Mouse (Mus musculus): Measurements from ENCODE around the gene Pbx3.

The Pbx3 gene

DNA sequence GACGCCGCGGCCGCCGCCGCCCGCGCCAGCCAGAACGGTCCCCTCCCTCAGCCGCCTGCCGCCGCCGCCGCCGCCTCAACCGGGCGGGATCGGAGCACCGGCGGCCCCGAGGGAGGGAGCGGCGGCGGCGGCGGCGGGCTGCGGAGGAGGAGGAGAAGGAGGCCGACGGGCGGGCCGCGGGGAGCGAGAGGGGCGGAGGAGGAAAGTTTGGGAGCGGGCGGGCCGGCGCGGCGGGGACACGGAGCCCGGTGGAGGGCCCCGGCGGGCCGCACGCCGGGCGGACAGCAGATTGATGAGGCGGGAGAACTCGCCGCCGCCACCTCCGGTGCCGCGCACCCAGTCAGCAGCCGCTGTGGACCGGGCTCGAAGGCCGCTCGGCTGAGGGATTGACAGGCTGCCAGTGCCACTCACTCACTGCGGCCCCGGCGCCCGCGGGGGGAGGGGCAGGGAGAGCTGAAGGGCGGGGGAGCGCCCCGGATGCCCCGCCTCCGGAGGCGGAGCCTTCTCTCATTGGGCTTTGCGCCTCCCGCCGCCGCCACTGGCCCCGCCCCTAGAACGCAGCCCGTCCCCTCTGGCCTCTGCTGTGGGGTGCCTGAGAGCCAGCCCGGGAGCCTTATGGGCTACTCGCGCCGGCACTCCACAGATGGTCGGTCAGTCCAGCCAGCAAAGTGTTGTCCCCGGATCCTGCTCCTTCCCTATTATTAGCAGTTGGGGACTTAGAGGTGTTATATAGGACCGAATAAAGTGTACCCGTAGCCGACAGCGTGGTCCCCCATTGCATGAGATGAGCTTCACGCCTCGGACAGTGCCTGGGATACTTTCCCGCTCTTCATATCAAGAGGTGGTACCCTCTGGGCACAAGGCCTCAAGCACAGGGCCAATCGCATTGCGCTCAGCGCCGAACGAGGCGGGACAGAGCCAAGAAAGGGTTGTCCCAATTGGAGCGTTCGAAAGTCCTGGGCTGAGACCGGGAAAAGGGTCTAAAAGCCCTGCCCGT lies at the start of gene Pbx3:
Gene Pbx3 (minus strand): TSS at position 838 of the 997 bp plus-strand sequence.
- peak; percentile 84 for DNase-seq (ENCODE audit: low spot score)

DNA sequence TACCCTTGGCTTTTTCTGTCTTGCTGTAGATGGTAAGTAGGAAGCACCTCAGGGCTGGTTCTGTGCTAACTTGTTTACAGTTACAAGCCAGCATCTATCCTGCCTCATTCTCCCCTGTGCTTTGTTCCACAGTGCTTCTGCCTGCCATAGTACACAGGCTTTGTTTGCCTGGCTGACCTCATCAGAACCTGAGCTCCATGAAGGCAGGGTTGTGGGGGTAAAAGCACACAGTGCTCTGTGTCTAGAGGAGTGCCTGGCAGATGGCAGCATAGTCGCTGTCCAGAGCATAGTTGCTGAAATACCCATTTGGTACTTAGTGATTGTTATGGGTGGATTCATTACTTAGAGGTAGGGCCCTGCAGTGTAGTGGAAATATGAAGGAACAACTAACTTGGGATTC lies 47.3 kb upstream of the Pbx3 start:
- DNase-seq (ENCODE audit: low spot score): no peak

DNA sequence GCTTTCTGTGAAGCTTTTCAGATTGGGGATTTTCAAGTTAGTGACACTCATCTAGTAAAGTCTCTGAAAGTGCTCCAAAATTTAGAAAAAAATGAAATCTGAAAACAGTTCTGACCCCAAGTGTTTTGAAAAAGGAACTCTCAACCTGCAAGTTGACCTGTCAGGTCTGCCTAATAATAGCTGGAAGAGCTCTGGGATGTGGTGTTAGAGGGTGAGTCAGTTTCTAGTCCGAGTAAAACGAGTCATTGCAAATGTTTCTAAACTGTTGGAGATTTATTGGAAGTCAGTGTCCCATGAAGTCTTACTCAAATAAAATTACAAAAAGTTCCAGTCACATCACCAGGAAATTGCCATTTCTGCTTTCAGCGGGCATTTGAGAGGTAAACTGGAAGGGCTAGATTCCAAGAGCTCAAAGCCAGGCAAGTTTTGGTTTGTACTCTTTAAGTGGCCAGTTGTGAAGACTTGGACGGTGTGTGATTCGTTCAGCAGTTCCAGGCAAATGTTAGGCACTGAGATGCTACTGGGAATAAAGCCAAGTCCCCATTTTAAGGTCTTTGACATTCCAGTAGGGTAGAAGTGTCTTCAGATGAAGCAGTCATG lies 36.9 kb upstream of the Pbx3 start:
- DNase-seq (ENCODE audit: low spot score): no peak

DNA sequence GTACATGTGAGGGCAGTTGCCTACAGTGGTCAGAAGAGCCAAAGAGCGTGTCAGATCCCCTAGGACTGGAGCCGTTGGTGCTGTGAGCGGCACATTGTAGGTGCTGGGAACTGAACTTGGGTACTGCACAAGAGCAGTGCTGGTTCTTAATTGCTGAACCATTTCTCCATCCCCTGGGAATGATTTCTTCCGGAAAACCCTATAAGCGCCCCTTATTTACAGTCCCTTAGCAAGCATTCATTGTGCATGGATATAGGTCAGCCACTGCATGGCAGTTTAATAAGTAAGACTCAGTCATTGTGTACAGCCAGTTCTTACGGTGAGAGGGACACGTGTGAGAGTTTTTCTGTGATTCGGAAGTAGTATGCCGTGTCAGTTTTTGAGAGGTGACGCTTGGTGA lies 35.4 kb upstream of the Pbx3 start:
- no peak for DNase-seq (ENCODE audit: low spot score)

DNA sequence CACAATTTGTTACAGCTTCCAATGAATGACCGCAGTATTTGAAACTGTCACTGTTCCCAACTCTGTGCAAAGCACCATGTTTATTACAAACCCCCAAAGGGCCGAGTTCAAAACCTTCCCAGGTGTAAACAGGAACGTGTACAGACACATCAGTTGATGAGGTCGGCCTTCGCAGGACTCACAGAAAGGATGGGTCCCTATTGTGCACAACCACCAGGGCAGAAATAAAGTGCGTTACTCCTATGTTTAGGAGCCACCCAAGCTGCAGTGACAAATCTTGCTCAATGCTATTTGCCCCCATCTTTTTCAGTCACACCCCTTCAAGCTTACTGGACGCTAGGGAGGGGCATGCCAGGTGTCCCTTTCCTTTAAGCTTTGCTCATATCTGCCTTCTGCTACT lies 34.7 kb upstream of the Pbx3 start:
- no peak for DNase-seq (ENCODE audit: low spot score)

DNA sequence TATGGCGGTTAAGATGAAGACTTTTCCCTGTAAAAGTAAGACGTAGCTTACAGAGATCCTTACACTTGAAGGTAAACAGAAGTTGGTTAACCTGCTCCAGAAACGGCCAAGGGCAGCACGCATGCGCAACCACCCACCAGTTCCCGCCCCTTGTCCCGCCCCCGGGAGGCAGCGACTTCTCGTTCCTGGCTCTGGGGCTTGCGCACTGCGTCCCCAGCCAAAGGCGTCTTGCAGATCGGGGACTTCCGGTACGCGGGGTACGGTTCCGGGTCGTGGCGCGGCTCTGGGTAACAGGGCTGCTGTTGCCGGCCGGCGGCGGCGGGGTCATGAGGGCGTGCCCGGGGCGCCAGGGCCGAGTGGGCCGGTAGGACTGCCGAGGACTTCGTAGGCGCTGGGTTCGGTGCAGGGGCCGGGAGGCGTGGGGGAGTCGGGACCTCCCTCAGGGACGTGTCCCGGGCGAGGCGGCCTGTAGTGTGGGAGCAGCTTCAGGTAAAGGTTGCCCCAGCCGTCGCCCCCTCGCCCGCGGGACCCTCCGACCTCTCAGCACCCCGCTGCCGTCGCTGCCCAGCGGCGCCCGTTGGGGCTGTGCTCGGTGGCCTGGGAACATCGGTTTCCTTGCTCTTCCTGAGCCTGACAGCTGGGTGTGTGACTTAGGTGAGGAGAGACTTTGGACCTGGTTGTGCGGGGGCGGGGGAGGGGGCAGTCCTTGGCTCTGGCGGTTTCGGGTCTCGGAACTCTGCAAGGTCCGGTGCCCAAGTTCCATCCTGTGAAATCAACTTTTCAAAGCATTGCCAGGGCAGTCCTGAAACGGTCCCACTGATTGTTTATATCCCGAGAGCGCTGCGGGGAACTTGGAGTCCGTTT lies 33.9 kb upstream of the Pbx3 start, which contains the start of gene Mapkap1:
Gene Mapkap1 (plus strand): TSS at position 171 of the 864 bp plus-strand sequence.
- peak; percentile 89 for DNase-seq (ENCODE audit: low spot score)

DNA sequence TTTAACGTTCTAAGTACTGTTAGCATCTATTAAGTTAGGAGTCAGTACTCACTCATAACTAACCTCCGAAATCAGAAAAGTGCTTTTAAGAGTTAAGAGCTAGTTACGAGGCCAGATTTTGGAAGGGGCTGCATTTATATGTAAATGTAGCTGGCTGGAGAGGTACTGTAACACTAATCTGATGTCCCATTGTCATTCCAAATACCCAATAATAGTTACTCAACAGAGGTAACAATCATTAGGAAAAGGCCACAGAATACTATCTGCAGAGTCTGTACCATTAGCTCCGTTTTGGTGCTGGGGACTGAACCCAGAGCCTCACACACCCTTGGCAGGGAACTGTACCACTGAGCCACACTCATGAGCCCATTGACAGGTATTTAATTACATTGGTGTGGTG lies 26.6 kb upstream of the Pbx3 start:
- DNase-seq (ENCODE audit: low spot score): no peak

DNA sequence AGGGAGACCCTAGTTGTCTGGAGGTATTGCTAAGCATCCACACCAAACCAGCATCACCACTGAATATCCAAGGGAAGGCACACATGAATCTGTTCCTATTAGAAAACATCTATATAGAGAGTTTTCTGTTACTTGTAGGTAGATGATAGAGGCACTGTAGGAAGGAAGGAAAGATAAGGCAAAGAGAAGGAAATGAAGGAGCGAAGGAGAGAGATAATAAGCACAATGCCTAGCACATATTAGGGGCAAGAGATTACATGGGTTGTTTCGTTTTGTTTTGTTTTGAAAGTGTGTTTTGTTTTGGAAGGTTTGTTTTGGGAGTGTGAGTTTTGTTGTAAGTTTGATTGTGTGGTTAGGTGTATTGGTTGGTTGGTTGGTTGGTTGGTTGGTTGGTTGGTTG lies 6.0 kb upstream of the Pbx3 start:
- no peak for DNase-seq (ENCODE audit: low spot score)

DNA sequence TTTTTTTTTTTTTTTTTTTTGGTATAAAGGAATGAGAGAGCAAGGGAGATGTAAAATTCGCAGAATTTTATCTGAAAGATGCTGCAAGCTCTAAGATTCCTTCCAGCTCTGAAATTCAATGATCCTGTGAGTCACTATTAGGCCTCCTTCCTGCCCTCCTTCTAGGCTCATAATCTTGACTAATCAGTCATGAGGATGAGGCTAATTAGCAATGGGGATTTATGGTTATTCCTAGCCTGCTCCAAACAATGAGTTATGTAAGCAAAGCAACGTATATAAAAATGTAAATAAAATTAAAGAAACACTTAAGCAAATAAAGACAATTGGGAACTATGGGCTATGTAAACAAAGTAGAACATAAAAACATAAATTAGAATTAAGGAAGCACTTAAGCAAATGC lies 1.4 kb upstream of the Pbx3 start:
- DNase-seq (ENCODE audit: low spot score): no peak

DNA sequence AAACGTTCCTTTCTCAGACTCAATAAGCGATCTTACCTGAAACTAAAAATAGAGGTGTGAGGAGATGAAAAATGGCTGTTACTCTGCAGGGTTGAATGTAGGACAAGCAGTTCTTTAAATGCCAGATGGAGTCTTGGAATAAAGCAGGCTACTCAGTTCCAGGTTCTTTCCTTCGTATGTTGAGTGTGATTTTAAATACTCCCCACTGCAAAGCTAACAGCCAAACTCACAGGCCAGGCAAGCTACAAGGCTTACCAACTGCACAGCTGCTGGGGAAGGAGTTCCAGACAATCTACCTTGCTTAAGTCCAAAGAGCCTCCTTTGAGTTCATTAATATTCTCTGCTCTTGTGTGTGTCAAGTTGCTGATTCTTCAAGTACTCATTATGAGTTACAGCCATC lies 944 bp upstream of the Pbx3 start:
- DNase-seq (ENCODE audit: low spot score): no peak

DNA sequence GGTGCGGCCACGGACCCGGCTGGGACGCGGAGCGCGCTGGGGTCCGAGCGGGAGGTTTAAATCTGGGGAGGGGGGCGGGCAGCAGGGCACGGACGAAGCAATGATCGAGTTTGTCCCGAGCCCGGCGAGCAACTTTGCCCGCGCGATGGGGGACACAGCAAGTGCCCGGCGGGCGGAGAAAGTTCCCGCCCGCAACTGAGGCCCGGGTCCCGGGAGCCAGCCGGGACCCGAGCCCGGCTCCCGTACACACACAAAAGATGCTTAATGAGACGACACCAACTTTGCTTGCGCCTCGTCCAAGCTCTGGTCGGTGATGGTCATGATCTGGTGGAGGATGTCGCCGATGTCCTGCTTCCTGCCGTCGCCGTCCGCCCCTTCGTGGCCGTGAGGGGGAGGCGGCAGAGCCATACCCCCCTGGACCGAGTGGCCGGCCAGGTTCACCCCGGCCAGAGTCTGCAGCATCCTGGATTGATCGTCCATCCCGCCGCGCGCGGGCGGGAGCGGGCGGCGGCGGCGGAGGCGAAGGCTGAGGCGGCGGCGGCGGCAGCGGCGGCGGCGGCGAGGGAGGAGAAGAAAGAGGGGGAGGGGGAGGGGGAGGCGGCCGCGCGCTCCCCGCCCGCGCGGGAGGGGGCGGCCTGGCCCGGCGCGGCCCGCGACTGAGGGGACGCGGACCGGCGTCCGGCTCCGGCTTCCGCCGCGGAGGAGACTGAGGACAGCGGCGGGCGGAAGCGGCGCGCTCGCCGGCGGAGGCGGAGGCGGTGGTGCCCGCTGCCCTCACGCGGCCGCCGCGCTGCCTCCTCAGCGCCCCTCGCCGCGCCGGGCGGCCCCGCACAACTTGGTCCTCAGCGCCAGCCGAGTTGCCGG lies 1.3 kb downstream of the Pbx3 start:
- DNase-seq (ENCODE audit: low spot score): peak; percentile 18

DNA sequence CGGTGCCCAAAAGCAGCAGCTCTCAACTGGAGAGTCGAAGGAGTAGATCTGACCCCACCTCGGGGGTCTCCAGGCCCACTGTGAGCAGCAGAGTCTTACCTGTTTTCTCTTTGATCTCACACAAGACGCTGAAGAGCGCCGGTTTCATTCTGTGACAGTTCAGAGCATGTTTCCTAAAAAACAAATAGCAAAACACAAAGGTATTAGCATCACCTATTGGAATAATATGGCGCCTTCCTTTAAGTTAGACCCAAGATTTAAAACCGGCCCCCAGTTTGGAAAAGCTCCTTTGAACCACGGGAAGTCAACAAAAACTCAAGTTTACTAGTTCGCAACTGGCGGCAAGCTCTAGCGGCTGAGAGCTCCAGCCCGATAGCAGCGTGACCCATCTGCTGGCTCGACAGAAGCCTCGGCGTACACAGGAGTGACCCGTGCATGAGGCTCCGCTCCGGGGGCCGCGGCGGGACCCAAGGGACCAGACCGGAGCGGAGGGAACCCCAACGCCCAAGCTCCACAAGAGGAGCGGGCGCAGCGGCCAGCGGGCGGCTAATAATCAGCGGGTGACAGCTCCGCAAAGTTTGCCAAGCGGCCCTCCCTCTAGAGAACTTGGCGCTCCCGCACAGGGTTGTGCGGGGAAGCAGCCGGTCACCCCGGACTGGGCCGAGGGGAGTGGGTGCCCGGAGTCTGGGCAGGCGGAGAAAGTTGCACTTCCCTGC lies 2.1 kb downstream of the Pbx3 start:
- peak; percentile 23 for DNase-seq (ENCODE audit: low spot score)

DNA sequence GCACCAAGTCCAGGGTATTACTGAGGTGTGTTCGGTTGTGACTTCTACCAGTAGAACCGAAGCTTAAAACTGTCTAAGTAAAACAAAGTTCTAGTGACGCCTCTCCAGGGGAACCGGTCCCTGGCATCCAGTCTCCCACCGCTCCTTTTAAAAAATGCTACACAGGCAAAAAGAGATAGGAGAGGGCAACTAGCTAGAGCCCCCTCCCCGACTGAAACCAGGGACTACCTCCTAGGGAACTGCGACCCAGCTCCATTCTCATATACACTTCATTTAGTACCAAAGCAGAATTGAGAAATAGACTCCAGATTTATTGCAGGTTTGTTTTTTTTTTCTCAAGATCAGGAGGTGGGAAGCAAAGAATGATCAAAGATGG lies 2.6 kb downstream of the Pbx3 start:
- no peak for DNase-seq (ENCODE audit: low spot score)

DNA sequence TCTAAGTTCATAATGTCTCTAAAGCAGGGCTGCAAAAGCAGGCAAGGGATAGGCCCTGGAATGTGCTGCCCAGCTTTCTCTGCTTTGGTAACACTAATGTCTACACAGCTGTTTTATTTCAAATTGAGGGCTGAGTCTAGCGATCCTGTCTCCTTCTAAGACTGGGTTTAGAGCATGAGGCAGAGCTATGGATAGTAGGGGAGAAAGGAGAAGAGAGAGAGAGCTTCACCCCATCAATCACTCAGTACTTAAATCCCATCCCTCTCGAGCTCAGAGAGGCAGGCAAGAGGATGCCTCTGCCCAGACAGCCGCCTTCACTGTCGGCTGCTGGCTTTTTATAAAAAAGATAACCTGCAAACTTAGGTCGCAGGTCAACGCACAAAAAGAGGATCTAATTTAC lies 4.5 kb downstream of the Pbx3 start:
- no peak for DNase-seq (ENCODE audit: low spot score)

DNA sequence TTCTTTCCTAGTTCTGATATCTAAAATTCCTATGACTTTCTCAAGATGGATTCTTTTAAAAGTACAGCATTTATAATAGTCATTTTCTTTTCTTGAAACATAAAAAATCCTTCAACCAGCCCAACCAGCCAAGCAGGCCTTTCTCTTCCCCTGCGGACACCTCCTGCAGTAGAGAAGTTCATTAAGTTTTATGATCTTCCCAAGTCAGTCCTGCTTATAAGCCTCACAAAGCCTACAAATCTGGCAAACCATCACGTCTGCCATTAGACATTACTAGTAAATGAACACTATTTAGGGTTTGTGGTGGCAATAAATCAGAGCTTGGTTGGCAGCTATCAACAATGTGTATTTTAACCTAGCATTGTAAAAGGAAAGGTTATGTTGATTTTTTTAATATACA lies 5.9 kb downstream of the Pbx3 start:
- no peak for DNase-seq (ENCODE audit: low spot score)

DNA sequence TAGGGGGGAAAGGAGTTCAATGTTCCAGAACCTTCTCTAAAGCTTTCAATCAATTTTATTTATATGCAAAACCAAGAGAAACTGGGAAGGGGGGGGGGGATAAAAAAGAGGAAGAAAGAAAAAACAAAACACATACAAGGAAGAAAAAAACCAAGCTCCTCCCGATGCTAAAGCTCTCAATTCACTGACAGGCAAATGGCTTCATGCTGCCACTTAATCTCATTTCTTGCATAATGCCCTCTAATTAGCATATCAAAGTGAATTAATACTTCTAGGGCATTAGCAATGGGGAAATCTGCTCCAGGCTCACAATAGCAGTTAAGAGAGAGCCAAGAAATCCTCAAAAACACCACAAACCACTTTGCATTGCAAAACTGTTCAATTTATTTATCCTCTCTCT lies 9.3 kb downstream of the Pbx3 start:
- DNase-seq (ENCODE audit: low spot score): no peak

DNA sequence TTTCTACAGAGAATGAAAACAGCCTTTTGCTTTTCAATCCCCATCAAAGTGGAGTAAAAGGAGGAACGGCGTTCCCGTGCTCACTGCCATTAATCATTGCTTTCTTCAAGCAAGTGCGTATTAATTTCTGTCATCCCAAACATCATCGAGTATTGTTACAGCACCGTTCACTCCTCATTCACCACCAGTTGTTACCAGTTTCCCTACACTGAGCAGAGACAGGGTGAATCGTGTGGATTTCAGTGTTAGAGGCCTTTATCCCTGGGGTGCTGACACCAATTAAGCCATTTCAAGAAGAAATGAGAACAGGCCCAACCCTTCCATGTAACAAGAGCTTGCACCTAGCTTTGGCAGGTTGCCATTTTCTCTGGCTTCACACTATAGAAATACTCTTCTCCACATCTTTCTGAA lies 17.1 kb downstream of the Pbx3 start:
- no peak for DNase-seq (ENCODE audit: low spot score)

DNA sequence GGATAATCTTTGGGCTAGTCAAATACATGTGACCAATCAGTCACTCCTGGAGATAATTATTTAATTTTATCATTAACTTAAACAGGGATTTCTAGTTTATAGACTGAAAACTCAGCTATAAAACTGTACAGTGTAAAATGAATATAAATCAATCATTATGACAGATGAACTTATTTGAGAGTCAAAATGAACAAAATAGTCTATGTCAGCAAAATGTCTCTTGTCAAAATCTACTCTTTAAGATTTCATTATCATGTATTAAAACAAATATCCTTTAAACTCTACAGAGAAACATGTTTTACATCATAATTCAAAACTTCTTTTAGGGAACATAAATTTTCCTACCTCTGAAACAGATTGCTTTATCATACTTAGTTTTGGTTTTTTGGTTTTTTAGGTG lies 20.9 kb downstream of the Pbx3 start:
- no peak for DNase-seq (ENCODE audit: low spot score)

DNA sequence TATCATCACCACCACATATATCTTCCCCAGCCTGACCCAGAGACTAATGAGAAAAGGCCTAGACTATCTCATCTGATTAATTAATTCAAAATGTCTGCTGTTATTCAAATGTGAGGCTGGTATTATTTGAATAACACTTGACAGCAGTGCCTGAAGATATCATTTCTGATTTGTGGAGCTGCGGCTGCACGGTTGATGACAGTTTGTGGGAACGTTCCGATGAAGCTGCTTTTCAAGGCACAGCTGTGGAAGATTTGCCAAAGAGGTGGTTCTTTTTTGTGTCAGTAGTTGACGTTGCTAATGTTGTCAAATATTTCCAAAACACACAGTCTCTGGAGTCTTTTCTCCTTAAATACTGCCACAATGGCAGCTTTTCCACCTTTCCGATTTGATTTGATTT lies 25.8 kb downstream of the Pbx3 start:
- no peak for DNase-seq (ENCODE audit: low spot score)

DNA sequence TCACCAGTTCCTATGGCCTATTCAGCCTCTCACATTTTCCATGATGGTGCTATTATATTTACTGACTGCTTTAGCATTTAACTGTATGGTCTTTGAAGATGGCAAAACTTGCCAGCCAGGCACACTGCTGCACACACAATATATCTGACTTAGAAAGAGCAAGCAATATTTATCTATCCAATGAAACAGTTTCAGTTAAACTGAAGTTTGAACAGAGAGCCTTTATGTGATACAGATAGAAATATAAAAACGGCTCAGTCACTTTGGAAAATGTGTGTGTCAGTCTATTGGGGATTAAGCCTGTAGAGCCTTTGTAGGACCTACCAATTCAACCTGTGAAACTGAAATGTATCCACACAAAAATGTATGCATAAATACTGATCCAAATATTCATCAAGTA lies 74.3 kb downstream of the Pbx3 start:
- DNase-seq (ENCODE audit: low spot score): no peak

DNA sequence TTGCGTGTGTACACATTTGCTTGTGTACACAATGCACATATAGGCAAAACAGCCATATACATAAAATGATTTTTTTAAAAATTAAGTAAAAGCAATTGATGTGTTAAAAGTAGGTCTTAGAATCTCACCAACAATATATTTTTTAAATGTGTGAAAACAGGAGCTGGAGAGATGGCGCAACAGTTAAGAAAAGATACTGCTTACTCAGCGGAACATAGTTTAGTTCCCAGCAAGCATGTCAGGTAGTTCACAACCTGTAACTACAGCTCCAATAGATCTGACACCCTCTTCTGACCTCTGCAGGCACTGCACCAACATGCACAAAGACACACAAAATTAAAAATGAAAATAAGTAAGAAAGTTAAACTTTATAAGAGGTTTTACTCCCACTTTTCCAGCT lies 74.7 kb downstream of the Pbx3 start:
- DNase-seq (ENCODE audit: low spot score): no peak
